Mouse (Mus musculus) heart, postnatal 0 days (tissue): Measurements from ENCODE around the gene Olfr773.

Experiments
- CTCF ChIP-seq: IDR thresholded peaks from 2 replicates; pipeline ENCODE4 v1.5.1; 2016; ENCODE audit warnings: antibody characterized with exemption, control low read depth, low read depth
- EP300 ChIP-seq: IDR thresholded peaks from 2 replicates; pipeline ENCODE4 v1.6.1; 2016; ENCODE audit warnings: antibody characterized with exemption, low read depth

DNA sequence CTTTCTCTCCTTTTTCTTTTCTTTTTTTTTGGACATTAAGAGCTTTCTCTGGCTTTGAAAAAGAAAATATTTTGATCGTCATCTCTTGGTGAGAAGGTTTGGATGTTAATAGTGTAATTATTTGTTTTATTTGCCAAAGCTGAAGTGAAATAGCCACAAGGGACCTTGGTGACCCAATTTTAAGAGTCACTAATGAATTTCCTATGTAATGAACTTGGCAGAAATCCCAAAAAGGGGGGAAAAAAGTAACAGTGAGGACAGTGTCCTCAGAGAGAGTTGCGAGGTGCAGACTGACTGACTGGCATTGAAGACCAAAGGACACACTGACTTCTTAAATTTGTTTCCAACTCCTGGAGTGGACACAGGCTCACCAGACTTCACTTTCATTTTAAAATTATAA, 48.3 kb downstream of the Olfr773 start, which contains the start of gene Olfr770:
- no peak for TF ChIP-seq EP300
- TF ChIP-seq CTCF: no peak
